Mouse (Mus musculus) heart, adult 2 months (tissue): ENCODE results near the gene Wwtr1. TPM values are rescaled to one million over a fixed set of nuclear protein-coding genes. Genes with fewer than 3 reads are reported as not detected.

Source experiments
- DNase-seq, 2 experiments: peaks; one replicate each; pipeline ENCODE4 v3.0.0; 2021
- H3K27ac ChIP-seq: fragments of 200-600 bp; 2 replicates; pipeline ENCODE4 v1.8.1; 2022
- H3K27me3 ChIP-seq: fragments of 200-500 bp; 2 replicates; pipeline ENCODE4 v1.6.1; 2012; ENCODE audit warnings: mild to moderate bottlenecking, low read length, inconsistent platforms, mixed read lengths; ENCODE audit not compliant: control insufficient read depth, insufficient read depth
- H3K36me3 ChIP-seq: fragments of 200-500 bp; 2 replicates; pipeline ENCODE4 v1.6.1; 2012; ENCODE audit warnings: low read length, inconsistent platforms; ENCODE audit not compliant: control insufficient read depth, insufficient read depth
- H3K4me1 ChIP-seq: fragments of 200-500 bp; 2 replicates; pipeline ENCODE4 v1.6.1; 2011; ENCODE audit warnings: low read length; ENCODE audit not compliant: control insufficient read depth, insufficient read depth
- H3K4me3 ChIP-seq: fragments of 200-600 bp; 2 replicates; pipeline ENCODE4 v1.8.1; 2022
- H3K79me2 ChIP-seq: fragments of 200-500 bp; replicated peaks from 2 replicates; pipeline ENCODE4 v1.6.1; 2012; ENCODE audit warnings: mild to moderate bottlenecking, inconsistent platforms, low read length, moderate library complexity, mixed read lengths; ENCODE audit not compliant: control insufficient read depth, insufficient read depth
- H3K9ac ChIP-seq: fragments of 200-500 bp; 2 replicates; pipeline ENCODE4 v1.6.1; 2012; ENCODE audit warnings: low read depth, mild to moderate bottlenecking, control low read depth, inconsistent platforms, low read length, mixed read lengths
- CTCF ChIP-seq: fragments of 200-600 bp; IDR thresholded peaks from 2 replicates; pipeline ENCODE4 v1.8.1; 2022; ENCODE audit warnings: antibody characterized with exemption, mild to moderate bottlenecking, moderate library complexity
- EP300 ChIP-seq: fragments of 200-500 bp; IDR thresholded peaks from 2 replicates; pipeline ENCODE4 v1.6.1; 2011; ENCODE audit warnings: low read depth, low read length, control low read depth; ENCODE audit not compliant: insufficient read depth
- POLR2A ChIP-seq: fragments of 200-500 bp; IDR thresholded peaks from 2 replicates; pipeline ENCODE4 v1.6.1; 2011; ENCODE audit warnings: mild to moderate bottlenecking, low read depth, low read length, control low read depth; ENCODE audit not compliant: insufficient read depth
- WGBS: fragments of 180-500 bp; shearing (Covaris S2); methylation state at CpG from one replicate; pipeline ENCODE4 v1.1.7; 2018; 5-methylcytosine and 5-hydroxymethylcytosine counted together
- intact Hi-C: fragments of 180-260 bp; cut with DNase I; formaldehyde crosslinking; loops from one replicate; pipeline ENCODE4 v1.15.1; 2025
- polyA plus RNA-seq: library from polyadenylated mRNA; depleted of rRNA; stranded (reverse); fragments of >200 nt; gene quantifications from 2 replicates; pipeline ENCODE4 v1.2.3, GENCODE M21; 2012
- total RNA-seq, 2 experiments: library from RNA; stranded (reverse); gene quantifications; 2 replicates each; pipeline ENCODE4 v1.2.3; 2021

Gene Wwtr1
- total and polyA plus RNA-seq, 3 experiments: 28.2 to 49.1 (median 46.5) TPM

DNA sequence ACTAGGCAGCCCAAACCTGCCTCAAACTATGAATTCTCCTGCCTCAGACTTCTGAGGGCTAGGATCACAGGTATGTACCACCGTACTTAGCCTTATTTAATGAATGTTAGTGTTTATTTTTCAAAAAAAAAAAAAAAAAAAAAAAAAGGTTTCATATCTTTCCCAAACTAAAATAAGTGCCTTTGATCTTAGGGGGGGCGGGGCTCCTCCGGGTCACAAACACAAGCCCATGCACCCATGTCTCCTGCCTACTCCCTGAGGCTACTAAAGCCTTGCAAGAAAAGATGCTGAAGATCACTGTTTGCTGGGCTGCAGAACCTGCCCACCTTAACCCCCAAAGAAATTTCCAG is 20.8 kb downstream of the Wwtr1 start:
- H3K9ac ChIP-seq: no peak overlapping the region
- peaks cover 7% of the 10 kb centered on the region for H3K79me2 ChIP-seq
- H3K27ac ChIP-seq: no peak overlapping the region
- peaks cover 14% of the 10 kb centered on the region for H3K36me3 ChIP-seq
- DNase-seq: no peak
- 69% methylated on average over 3 of the region's 3 CpGs for WGBS
- intact Hi-C loops: loop anchor here (2.0 kb wide), 1 partner anchor 20 kb away; the partner anchor contains the start of gene Wwtr1
- TF ChIP-seq CTCF (no peak), EP300 (no peak), POLR2A (no peak)
- H3K4me3 ChIP-seq: no peak overlapping the region
- no peaks in the 10 kb centered on the region for H3K27me3 ChIP-seq
- H3K4me1 ChIP-seq: peaks cover 26% of the 10 kb centered on the region

DNA sequence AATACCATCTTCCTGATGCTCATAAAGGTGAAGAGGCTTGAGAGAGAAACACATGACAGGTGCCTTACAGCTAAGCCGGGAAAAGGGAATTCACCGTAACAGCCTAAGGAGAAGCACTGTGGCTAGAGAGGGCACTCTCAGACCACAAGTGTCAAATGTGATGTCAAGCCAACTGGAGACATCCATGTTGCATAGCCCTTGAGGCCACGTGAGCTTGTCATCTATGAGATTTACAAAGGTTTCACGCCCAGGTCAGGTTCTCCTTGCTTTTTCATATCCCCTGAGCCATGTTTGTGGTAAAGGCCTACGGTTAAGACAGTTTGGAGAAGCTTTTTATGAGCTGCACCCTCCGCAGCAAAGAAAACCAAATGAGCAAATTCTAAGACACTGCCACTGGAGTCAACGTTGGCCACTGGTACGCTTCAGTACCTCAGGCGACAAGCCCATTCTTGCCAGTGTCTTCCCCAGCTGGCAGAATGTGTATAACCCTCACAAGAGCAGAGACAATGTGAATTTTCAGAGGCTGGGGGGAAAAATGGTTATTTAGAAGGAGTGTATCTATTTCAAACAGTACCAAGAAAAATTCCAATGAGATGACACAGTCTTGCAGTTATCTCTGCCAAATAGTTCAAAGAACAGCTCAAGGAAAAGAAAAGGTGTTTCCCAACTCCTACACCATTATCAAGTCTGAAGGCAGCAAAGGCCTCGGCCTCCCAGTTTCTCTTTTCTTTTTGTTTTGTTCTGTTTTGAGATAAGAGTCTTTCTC is 21.4 kb downstream of the Wwtr1 start:
- no peak for DNase-seq
- WGBS: 81% methylated on average over 10 of the region's 10 CpGs
- peaks cover 14% of the 10 kb centered on the region for H3K36me3 ChIP-seq
- peaks cover 7% of the 10 kb centered on the region for H3K79me2 ChIP-seq
- no peak overlapping the region for H3K4me3 ChIP-seq
- intact Hi-C loops: loop anchor here (2.0 kb wide), 1 partner anchor 20 kb away; the partner anchor contains the start of gene Wwtr1
- H3K27me3 ChIP-seq: no peaks in the 10 kb centered on the region
- TF ChIP-seq CTCF (no peak), EP300 (no peak), POLR2A (no peak)
- no peak overlapping the region for H3K27ac ChIP-seq
- no peak overlapping the region for H3K9ac ChIP-seq
- peaks cover 26% of the 10 kb centered on the region for H3K4me1 ChIP-seq

DNA sequence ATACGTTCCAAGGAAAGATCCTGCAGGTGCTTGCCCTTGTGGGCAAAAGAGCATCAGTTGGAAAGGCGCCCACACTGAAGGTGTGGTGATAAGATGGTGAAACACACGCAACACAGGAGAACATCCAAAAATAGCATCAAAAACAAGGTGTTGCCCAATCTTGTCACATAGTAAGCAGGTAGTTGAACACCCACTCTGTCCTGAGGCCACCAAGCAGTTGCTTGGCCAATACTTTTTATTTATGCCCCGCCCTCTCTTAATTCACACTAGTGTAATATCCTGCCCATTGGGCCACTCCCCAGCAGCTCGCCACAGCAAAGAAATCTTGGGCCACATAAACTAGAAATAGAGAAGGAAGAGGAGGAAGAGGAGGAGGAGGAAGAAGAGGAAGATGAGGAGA is 22.6 kb downstream of the Wwtr1 start:
- Histone ChIP-seq H3K36me3 (peaks cover 15% of the 10 kb centered on the region), H3K4me1 (peaks cover 25% of the 10 kb centered on the region), H3K79me2 (peaks cover 7% of the 10 kb centered on the region), H3K27me3 (no peaks in the 10 kb centered on the region), H3K27ac (no peak overlapping the region), H3K4me3 (no peak overlapping the region), H3K9ac (no peak overlapping the region)
- no peak for DNase-seq
- TF ChIP-seq EP300 (no peak), CTCF (no peak), POLR2A (no peak)
- intact Hi-C loops: no loop called here
- WGBS: 70% methylated on average over 5 of the region's 5 CpGs

DNA sequence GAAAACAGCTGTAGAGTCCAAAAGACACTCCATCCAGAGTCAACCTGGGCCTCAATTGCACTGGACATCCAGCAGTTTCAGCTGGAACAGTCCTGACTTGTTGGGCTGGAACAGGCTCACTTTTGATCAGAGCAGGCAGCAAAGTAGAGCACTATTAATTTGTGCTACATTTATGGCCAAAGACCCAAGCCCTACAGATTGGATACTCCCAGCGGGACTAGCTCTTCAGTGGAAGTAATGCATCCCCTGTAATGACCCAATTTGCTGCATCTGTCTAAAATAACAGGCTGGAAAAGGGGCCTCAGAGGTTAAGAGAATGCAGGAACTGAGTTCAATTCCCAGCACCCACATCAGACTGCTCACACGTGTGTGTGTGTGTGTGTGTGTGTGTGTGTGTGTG is 24.5 kb downstream of the Wwtr1 start:
- TF ChIP-seq EP300: no peak
- no peak for TF ChIP-seq POLR2A
- TF ChIP-seq CTCF: no peak
- Histone ChIP-seq H3K4me3 (no peak overlapping the region), H3K9ac (no peak overlapping the region), H3K36me3 (peaks cover 20% of the 10 kb centered on the region), H3K27ac (no peak overlapping the region), H3K4me1 (peaks cover 20% of the 10 kb centered on the region), H3K27me3 (no peaks in the 10 kb centered on the region), H3K79me2 (peaks cover 5% of the 10 kb centered on the region)
- intact Hi-C loops: no loop called here
- no peak for DNase-seq
- WGBS: 67% methylated on average over 2 of the region's 2 CpGs

DNA sequence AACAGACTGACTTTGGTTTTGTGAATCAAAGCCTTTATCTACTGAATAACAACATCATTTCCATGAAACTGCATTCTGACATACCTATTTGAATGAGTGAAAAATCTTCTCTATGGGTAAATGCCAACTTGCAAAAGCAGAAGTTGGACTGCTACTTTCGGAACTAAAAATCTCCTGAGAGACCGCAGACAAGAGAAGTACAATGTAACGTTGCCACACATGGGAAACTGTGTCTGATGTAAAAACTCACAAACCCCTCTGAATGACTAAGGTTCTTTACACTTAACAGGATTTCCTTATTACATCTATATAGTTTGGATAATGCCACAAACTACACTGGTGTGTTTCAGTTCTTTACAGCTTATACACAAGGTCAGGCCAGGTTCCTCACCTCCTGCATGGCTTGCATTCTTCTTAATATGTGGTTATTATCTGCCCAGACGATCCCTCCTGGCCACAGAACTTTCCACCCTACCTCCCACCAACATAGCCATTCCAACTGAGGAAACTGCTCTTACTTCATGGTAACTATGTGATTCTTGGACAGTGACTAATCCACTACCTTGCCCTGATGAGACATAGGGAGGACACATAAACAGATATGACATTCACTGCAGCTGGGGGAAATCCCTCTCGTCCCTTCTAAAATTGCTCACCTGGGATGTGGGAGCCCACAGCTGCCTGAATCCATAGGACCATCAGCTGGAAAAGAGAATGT is 25.1 kb downstream of the Wwtr1 start:
- Histone ChIP-seq H3K9ac (no peak overlapping the region), H3K27ac (no peak overlapping the region), H3K4me1 (peaks cover 18% of the 10 kb centered on the region), H3K27me3 (no peaks in the 10 kb centered on the region), H3K36me3 (peaks cover 22% of the 10 kb centered on the region), H3K79me2 (peaks cover 7% of the 10 kb centered on the region), H3K4me3 (no peak overlapping the region)
- 55% methylated on average over 5 of the region's 5 CpGs for WGBS
- no peak for DNase-seq
- intact Hi-C loops: no loop called here
- TF ChIP-seq POLR2A: no peak
- no peak for TF ChIP-seq EP300
- no peak for TF ChIP-seq CTCF

DNA sequence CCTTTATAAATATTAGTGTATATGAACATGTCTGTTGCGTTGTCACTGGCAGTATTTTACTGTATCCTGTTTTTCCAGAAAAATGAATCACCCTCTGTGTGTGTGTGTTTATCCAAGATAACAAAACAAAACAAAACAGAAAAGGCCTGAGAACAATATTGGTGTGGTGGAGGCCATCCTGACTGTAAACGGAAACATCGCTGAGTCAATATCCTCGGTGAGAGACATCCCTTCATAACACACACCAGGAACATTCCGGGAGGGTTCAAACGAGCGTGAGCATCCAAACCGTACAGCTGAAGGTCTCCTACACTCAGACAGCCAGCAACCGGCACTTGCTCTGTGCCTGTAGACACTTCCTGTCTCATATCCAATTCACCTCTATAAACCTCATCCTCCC is 31.6 kb downstream of the Wwtr1 start:
- Histone ChIP-seq H3K4me3 (no peak overlapping the region), H3K79me2 (peaks cover 5% of the 10 kb centered on the region), H3K36me3 (peaks cover 55% of the 10 kb centered on the region), H3K9ac (peak overlapping the region; percentile 9; the same call in 1 of the 2 replicates), H3K27me3 (no peaks in the 10 kb centered on the region), H3K4me1 (peaks cover 21% of the 10 kb centered on the region), H3K27ac (peak overlapping the region; percentile 61)
- TF ChIP-seq EP300: no peak
- no peak for TF ChIP-seq CTCF
- no peak for TF ChIP-seq POLR2A
- intact Hi-C loops: loop anchor here (2.0 to 5.0 kb wide), 2 partner anchors 37 to 73 kb away; no protein-coding TSS in a partner anchor
- WGBS: 27% methylated on average over 9 of the region's 9 CpGs
- peak in 1 of 2 experiments; percentile 42 for DNase-seq
